Mouse (Mus musculus) neural tube, embryonic 13.5 days (tissue): Measurements from ENCODE around the gene Slc29a2. TPM values are rescaled to one million over a fixed set of nuclear protein-coding genes. Genes with fewer than 3 reads are reported as not detected.

ENCODE experiments used
- ATAC-seq: fragments of 200-750 bp; cut with Nextera tagmentation; 2 replicates; pipeline ENCODE4 v1.8.0; 2017; ENCODE audit warnings: low read depth, mild to moderate bottlenecking, moderate TSS enrichment, moderate library complexity
- H3K27ac ChIP-seq: fragments of 300-500 bp; sonication (generic); replicated peaks from 2 replicates; pipeline ENCODE4 v1.5.1; 2015; ENCODE audit warnings: moderate library complexity, mild to moderate bottlenecking, inconsistent platforms
- H3K27me3 ChIP-seq: fragments of 300-500 bp; sonication (generic); 2 replicates; pipeline ENCODE4 v1.6.1; 2015; ENCODE audit warnings: mild to moderate bottlenecking, inconsistent platforms
- H3K36me3 ChIP-seq: fragments of 300-500 bp; sonication (generic); 2 replicates; pipeline ENCODE4 v1.6.1; 2015; ENCODE audit warnings: mild to moderate bottlenecking, inconsistent platforms
- H3K4me1 ChIP-seq: fragments of 300-500 bp; sonication (generic); replicated peaks from 2 replicates; pipeline ENCODE4 v1.6.1; 2015; ENCODE audit warnings: inconsistent platforms
- H3K4me2 ChIP-seq: fragments of 300-500 bp; sonication (generic); 2 replicates; pipeline ENCODE4 v1.6.1; 2015; ENCODE audit warnings: inconsistent platforms, mild to moderate bottlenecking, moderate library complexity
- H3K4me3 ChIP-seq: fragments of 300-500 bp; sonication (generic); 2 replicates; pipeline ENCODE4 v1.5.1; 2015; ENCODE audit warnings: mild to moderate bottlenecking, inconsistent platforms
- H3K9ac ChIP-seq: fragments of 300-500 bp; sonication (generic); 2 replicates; pipeline ENCODE4 v1.6.1; 2015; ENCODE audit warnings: moderate library complexity, mild to moderate bottlenecking, inconsistent platforms
- H3K9me3 ChIP-seq: fragments of 300-500 bp; sonication (generic); 2 replicates; pipeline ENCODE4 v1.6.1; 2016; ENCODE audit warnings: inconsistent platforms
- WGBS: fragments of 180-500 bp; shearing (Covaris S2); methylation state at CpG from one replicate; pipeline ENCODE4 v1.1.7; 2015; 5-methylcytosine and 5-hydroxymethylcytosine counted together
- polyA plus RNA-seq: library from polyadenylated mRNA; unstranded; fragments of >200 nt; fragmentation: Nextera tagmentation; extraction: Ambion mirVana; gene quantifications from 2 replicates; pipeline ENCODE4 v1.2.1, GENCODE M21; 2015

The Slc29a2 gene
- polyA plus RNA-seq, 1 experiment from 2014 or later: 7.9 TPM

DNA sequence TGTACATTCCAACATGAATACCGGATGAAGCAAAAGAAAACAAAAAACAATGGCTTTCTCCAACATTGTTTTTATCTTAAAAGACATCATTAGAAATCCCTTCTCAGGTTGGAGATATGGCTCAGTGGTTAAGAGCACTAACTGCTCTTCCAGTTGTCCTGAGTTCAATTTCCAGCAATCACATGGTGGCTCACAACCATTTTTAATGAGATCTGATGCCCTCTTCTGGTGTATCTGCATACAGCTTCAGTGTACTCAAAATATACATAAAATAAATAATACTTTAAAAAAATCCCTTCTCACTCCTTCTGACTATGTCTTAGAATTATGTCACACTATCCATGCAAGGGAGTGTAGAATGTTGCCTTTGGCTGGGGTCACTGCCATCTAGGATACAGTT is 55.6 kb downstream of the Slc29a2 start:
- no peak for ATAC-seq
- no peak overlapping the region for H3K9ac ChIP-seq
- no peaks in the 10 kb centered on the region for H3K4me1 ChIP-seq
- H3K27ac ChIP-seq: no peak overlapping the region
- peaks cover 68% of the 10 kb centered on the region for H3K27me3 ChIP-seq
- no peaks in the 10 kb centered on the region for H3K9me3 ChIP-seq
- 98% methylated on average over 1 of the region's 1 CpGs for WGBS
- no peak overlapping the region for H3K4me2 ChIP-seq
- H3K36me3 ChIP-seq: no peaks in the 10 kb centered on the region
- H3K4me3 ChIP-seq: no peak overlapping the region

Other genes starting within 250 kb of the Slc29a2 start
- gene Rbm4, start 230.0 kb upstream of the Slc29a2 start, polyA plus RNA-seq: 94.7 and 110 TPM in 2 replicates
- 28.5 and 37.3 TPM in 2 replicates for gene Gm21992, start 212.2 kb upstream of the Slc29a2 start, polyA plus RNA-seq
- gene Rbm14, start 212.2 kb upstream of the Slc29a2 start, polyA plus RNA-seq: 64.0 and 69.5 TPM in 2 replicates
- 43.7 and 44.7 TPM in 2 replicates for gene Ccs, start 184.5 kb upstream of the Slc29a2 start, polyA plus RNA-seq
- gene Ccdc87, start 184.5 kb upstream of the Slc29a2 start, polyA plus RNA-seq: 0.35 and 0.45 TPM in 2 replicates
- gene Ctsf, start 168.7 kb upstream of the Slc29a2 start, polyA plus RNA-seq: 66.7 and 70.4 TPM in 2 replicates
- 3.1 and 3.2 TPM in 2 replicates for gene Actn3, start 146.0 kb upstream of the Slc29a2 start, polyA plus RNA-seq
- 19.5 and 22.1 TPM in 2 replicates for gene Zdhhc24, start 145.2 kb upstream of the Slc29a2 start, polyA plus RNA-seq
- gene Bbs1, start 117.2 kb upstream of the Slc29a2 start, polyA plus RNA-seq: 7.6 and 9.4 TPM in 2 replicates
- 109 and 120 TPM in 2 replicates for gene Dpp3, start 95.6 kb upstream of the Slc29a2 start, polyA plus RNA-seq
- 8.1 and 9.3 TPM in 2 replicates for gene Peli3, start 80.7 kb upstream of the Slc29a2 start, polyA plus RNA-seq
- 105 and 117 TPM in 2 replicates for gene Mrpl11, start 61.7 kb upstream of the Slc29a2 start, polyA plus RNA-seq
- gene Npas4, start 33.5 kb upstream of the Slc29a2 start, polyA plus RNA-seq: 0.12 and 0.25 TPM in 2 replicates
- gene B4gat1, start 15.0 kb downstream of the Slc29a2 start, polyA plus RNA-seq: 61.1 and 64.5 TPM in 2 replicates
- 3.1 and 5.1 TPM in 2 replicates for gene AC124502.3, start 15.0 kb downstream of the Slc29a2 start, polyA plus RNA-seq
- gene Brms1, start 17.5 kb downstream of the Slc29a2 start, polyA plus RNA-seq: 43.5 and 51.7 TPM in 2 replicates
- 1.4 TPM in 2 replicates for gene Rin1, start 26.6 kb downstream of the Slc29a2 start, polyA plus RNA-seq
- gene Cd248, start 44.2 kb downstream of the Slc29a2 start, polyA plus RNA-seq: 26.3 and 28.2 TPM in 2 replicates
- 8.4 and 10.1 TPM in 2 replicates for gene Tmem151a, start 61.7 kb downstream of the Slc29a2 start, polyA plus RNA-seq
- gene Yif1a, start 64.7 kb downstream of the Slc29a2 start, polyA plus RNA-seq: 51.3 and 67.5 TPM in 2 replicates
- 267 and 318 TPM in 2 replicates for gene Cnih2, start 74.7 kb downstream of the Slc29a2 start, polyA plus RNA-seq
- 211 and 234 TPM in 2 replicates for gene Rab1b, start 83.2 kb downstream of the Slc29a2 start, polyA plus RNA-seq
- gene Klc2, start 94.7 kb downstream of the Slc29a2 start, polyA plus RNA-seq: 73.7 and 80.2 TPM in 2 replicates
- 36.3 and 41.0 TPM in 2 replicates for gene Pacs1, start 249.3 kb downstream of the Slc29a2 start, polyA plus RNA-seq